In genomic region chr9:103513884-103514283, GRCm38 (mm10) we compare ENCODE assay signal across 29 mouse cellular contexts. TPM values are rescaled to one million over a fixed set of nuclear protein-coding genes. Genes with fewer than 3 reads are reported as not detected.
DNase-seq lines count a peak whose midpoint lies in the region; ATAC-seq lines count a peak whose summit lies in the region.
"Had no signal": no experiment of that assay in that cellular context is flagged by ENCODE, and none has a peak within 500 bp of the region (broad histone marks: within the 10 kb centered on the region; RNA-seq: fewer than 3 reads in every experiment).

No protein-coding gene starts in this region.

- H3K36me3 ChIP-seq in midbrain, embryonic 13.5 days = no peaks in the 10 kb centered on the region
- H3K36me3 ChIP-seq in midbrain, embryonic 15.5 days (replicated peaks) = no peaks in the 10 kb centered on the region
- H3K36me3 ChIP-seq in forebrain, embryonic 13.5 days (ENCODE audit: poor library complexity, severe bottlenecking) = peaks cover 1% of the 10 kb centered on the region; the same call in 1 of the 2 replicates
- H3K36me3 ChIP-seq: heart, embryonic 15.5 days; limb, embryonic 10.5 days; limb, embryonic 15.5 days; liver, embryonic 13.5 days; neural tube, embryonic 13.5 days; stomach, embryonic 15.5 days had no signal

- peak overlapping the region; percentile 32 for H3K27ac ChIP-seq in midbrain, embryonic 13.5 days
- no peak overlapping the region for H3K27ac ChIP-seq in midbrain, embryonic 15.5 days
- H3K27ac ChIP-seq in forebrain, embryonic 13.5 days = peak overlapping the region; percentile 52; the same call in 1 of the 2 replicates
- H3K27ac ChIP-seq: heart, embryonic 10.5 days; heart, embryonic 15.5 days; hindbrain, embryonic 13.5 days; limb, embryonic 10.5 days; limb, embryonic 15.5 days; liver, embryonic 13.5 days; neural tube, embryonic 13.5 days; stomach, embryonic 15.5 days had no signal

- peaks cover 11% of the 10 kb centered on the region for H3K4me1 ChIP-seq in midbrain, embryonic 13.5 days (replicated peaks)
- H3K4me1 ChIP-seq in midbrain, embryonic 15.5 days = peaks cover 5% of the 10 kb centered on the region; the same call in 1 of the 2 replicates
- peaks cover 8% of the 10 kb centered on the region for H3K4me1 ChIP-seq in forebrain, embryonic 13.5 days
- H3K4me1 ChIP-seq: heart, embryonic 10.5 days; heart, embryonic 15.5 days; limb, embryonic 10.5 days; limb, embryonic 15.5 days; liver, embryonic 13.5 days; stomach, embryonic 15.5 days had no signal

- peak; percentile 80 for DNase-seq in R1 (ENCODE audit: low read depth, low spot score)
- DNase-seq in MN1 (ENCODE audit: low spot score) = no peak
- no peak for DNase-seq in spleen, postnatal 14 days (ENCODE audit: low spot score in 2 of 2)
- no peak for DNase-seq in embryo, embryonic 11 days
- DNase-seq: adrenal gland, adult 8-10 months; B cell, adult 2 months; cerebellum, adult 9-11 months; gastrocnemius, postnatal 25 days; heart, adult 11 months; kidney, adult 9 months; kidney, postnatal 10 days; layer of hippocampus, adult 9-11 months; liver, embryonic 13.5 days; lung, adult 18-20 months; lung, postnatal 10 days; right cerebral cortex, postnatal 14 days; thymus, postnatal 14 days had no signal

- H3K4me3 ChIP-seq in midbrain, embryonic 13.5 days (replicated peaks) = no peak overlapping the region
- H3K4me3 ChIP-seq in midbrain, embryonic 15.5 days = no peak overlapping the region
- no peak overlapping the region for H3K4me3 ChIP-seq in forebrain, embryonic 13.5 days
- H3K4me3 ChIP-seq: erythroblast, embryonic 14.5 days; heart, embryonic 10.5 days; heart, embryonic 15.5 days; hindbrain, embryonic 13.5 days; limb, embryonic 10.5 days; limb, embryonic 15.5 days; liver, embryonic 13.5 days; neural tube, embryonic 13.5 days; stomach, embryonic 15.5 days had no signal

- no peak overlapping the region for H3K9ac ChIP-seq in midbrain, embryonic 13.5 days (replicated peaks)
- no peak overlapping the region for H3K9ac ChIP-seq in midbrain, embryonic 15.5 days
- no peak overlapping the region for H3K9ac ChIP-seq in forebrain, embryonic 13.5 days
- H3K9ac ChIP-seq: heart, embryonic 15.5 days; hindbrain, embryonic 13.5 days; limb, embryonic 15.5 days; liver, embryonic 13.5 days; neural tube, embryonic 13.5 days; stomach, embryonic 15.5 days had no signal

- H3K27me3 ChIP-seq in midbrain, embryonic 13.5 days = peaks cover under 1% of the 10 kb centered on the region; the same call in 1 of the 2 replicates
- H3K27me3 ChIP-seq in midbrain, embryonic 15.5 days (replicated peaks) = no peaks in the 10 kb centered on the region
- H3K27me3 ChIP-seq in forebrain, embryonic 13.5 days = no peaks in the 10 kb centered on the region
- H3K27me3 ChIP-seq: heart, embryonic 15.5 days; limb, embryonic 15.5 days; liver, embryonic 13.5 days; neural tube, embryonic 13.5 days; stomach, embryonic 15.5 days had no signal

- ATAC-seq in midbrain, embryonic 13.5 days = no peak; the same call in 1 of the 2 replicates
- no peak for ATAC-seq in midbrain, embryonic 15.5 days (replicated peaks)
- 0 out of 2 replicates have a peak, but pooled peaks have one; percentile 41 for ATAC-seq in forebrain, embryonic 13.5 days
- ATAC-seq: intestine, postnatal 0 days had no signal

- H3K9me3 ChIP-seq in midbrain, embryonic 13.5 days = peaks cover 2% of the 10 kb centered on the region; the same call in 1 of the 2 replicates
- no peaks in the 10 kb centered on the region for H3K9me3 ChIP-seq in midbrain, embryonic 15.5 days
- peaks cover 1% of the 10 kb centered on the region; the same call in 1 of the 2 replicates for H3K9me3 ChIP-seq in forebrain, embryonic 13.5 days (replicated peaks)
- H3K9me3 ChIP-seq: heart, embryonic 10.5 days; heart, embryonic 15.5 days; hindbrain, embryonic 13.5 days; limb, embryonic 10.5 days; limb, embryonic 15.5 days; liver, embryonic 13.5 days; neural tube, embryonic 13.5 days; stomach, embryonic 15.5 days had no signal

- WGBS in midbrain, embryonic 13.5 days = 19% methylated on average over 2 of the region's 2 CpGs
- 38% methylated on average over 2 of the region's 2 CpGs for WGBS in midbrain, embryonic 15.5 days
- WGBS in forebrain, embryonic 13.5 days = 35% methylated on average over 2 of the region's 2 CpGs

- no peak overlapping the region for H3K4me2 ChIP-seq in midbrain, embryonic 13.5 days (replicated peaks)
- H3K4me2 ChIP-seq in midbrain, embryonic 15.5 days = no peak overlapping the region
- no peak overlapping the region for H3K4me2 ChIP-seq in forebrain, embryonic 13.5 days
- H3K4me2 ChIP-seq: heart, embryonic 15.5 days; hindbrain, embryonic 13.5 days; limb, embryonic 15.5 days; liver, embryonic 13.5 days; neural tube, embryonic 13.5 days; stomach, embryonic 15.5 days had no signal

RNA-seq across cellular contexts. Expression of gene Bfsp2, which starts 33.7 kb away (rescaled TPM):
- 3.5 and 4.0 TPM in 2 replicates for polyA plus RNA-seq in midbrain, embryonic 13.5 days (2015; fragmentation: Nextera tagmentation; extraction: Ambion mirVana)
- polyA plus RNA-seq in midbrain, embryonic 15.5 days (2015; fragmentation: Nextera tagmentation; extraction: Ambion mirVana) = 1.9 and 2.3 TPM in 2 replicates
- polyA plus RNA-seq in forebrain, embryonic 13.5 days (2015; fragmentation: Nextera tagmentation; extraction: Ambion mirVana) = 1.8 and 2.5 TPM in 2 replicates
